Mouse (Mus musculus): ENCODE measurements around the gene Ccnd3. TPM values are rescaled to one million over a fixed set of nuclear protein-coding genes. Genes with fewer than 3 reads are reported as not detected.
A peak's percentile ranks its signal among the peaks of the same experiment; 100 is the strongest.

Ccnd3 gene
- polyA plus RNA-seq, 1 experiment from 2014 or later = 412 TPM

GRCm38 (mm10) chr17:47600601-47601388 is 95.9 kb downstream of the Ccnd3 start:
- Histone ChIP-seq H3K4me1 (ENCODE audit: control insufficient read depth, insufficient read depth, low read length) (peaks cover 32% of the 10 kb centered on the region), H3K36me3 (ENCODE audit: control insufficient read depth, insufficient read depth) (peaks cover 50% of the 10 kb centered on the region), H3K4me3 (ENCODE audit: low read length) (no peak overlapping the region), H3K27me3 (ENCODE audit: control insufficient read depth, insufficient read depth, low read length) (no peaks in the 10 kb centered on the region), H3K27ac (ENCODE audit: low read length) (peak overlapping the region; percentile 76), H3K4me2 (ENCODE audit: low read depth, low read length) (no peak overlapping the region), H3K9me3 (replicated peaks; ENCODE audit: control insufficient read depth, low read length) (no peaks in the 10 kb centered on the region), H3K9ac (ENCODE audit: low read length) (no peak overlapping the region)
- no peak for ATAC-seq (replicated peaks; ENCODE audit: extremely low read depth, insufficient read depth, low FRiP score)
- 76% methylated on average over 13 of the region's 13 CpGs for WGBS

- Histone ChIP-seq H3K9ac (ENCODE audit: low read length) (no peak overlapping the region), H3K4me3 (ENCODE audit: low read length) (no peak overlapping the region), H3K4me2 (ENCODE audit: low read depth, low read length) (no peak overlapping the region), H3K27ac (ENCODE audit: low read length) (peak overlapping the region; percentile 2; the same call in 1 of the 2 replicates), H3K4me1 (ENCODE audit: control insufficient read depth, insufficient read depth, low read length) (peaks cover 26% of the 10 kb centered on the region), H3K9me3 (replicated peaks; ENCODE audit: control insufficient read depth, low read length) (no peaks in the 10 kb centered on the region), H3K36me3 (ENCODE audit: control insufficient read depth, insufficient read depth) (peaks cover 54% of the 10 kb centered on the region), H3K27me3 (ENCODE audit: control insufficient read depth, insufficient read depth, low read length) (no peaks in the 10 kb centered on the region)
- 83% methylated on average over 10 of the region's 10 CpGs for WGBS
- no peak for ATAC-seq (replicated peaks; ENCODE audit: extremely low read depth, insufficient read depth, low FRiP score)
Observed at GRCm38 (mm10) chr17:47601389-47601755, 96.5 kb downstream of the Ccnd3 start.

- no peaks in the 10 kb centered on the region for H3K27me3 ChIP-seq (ENCODE audit: control insufficient read depth, insufficient read depth, low read length)
- H3K9me3 ChIP-seq (replicated peaks; ENCODE audit: control insufficient read depth, low read length) = no peaks in the 10 kb centered on the region
- peaks cover 50% of the 10 kb centered on the region for H3K36me3 ChIP-seq (ENCODE audit: control insufficient read depth, insufficient read depth)
- 91% methylated on average over 11 of the region's 11 CpGs for WGBS
- no peak overlapping the region for H3K4me3 ChIP-seq (ENCODE audit: low read length)
- no peak overlapping the region for H3K27ac ChIP-seq (ENCODE audit: low read length)
- H3K4me1 ChIP-seq (ENCODE audit: control insufficient read depth, insufficient read depth, low read length) = peaks cover 17% of the 10 kb centered on the region
- H3K4me2 ChIP-seq (ENCODE audit: low read depth, low read length) = no peak overlapping the region
- no peak for ATAC-seq (replicated peaks; ENCODE audit: extremely low read depth, insufficient read depth, low FRiP score)
- no peak overlapping the region for H3K9ac ChIP-seq (ENCODE audit: low read length)
Observed at GRCm38 (mm10) chr17:47602289-47602688, 97.4 kb downstream of the Ccnd3 start.

- Histone ChIP-seq H3K27ac (ENCODE audit: low read length) (no peak overlapping the region), H3K9ac (ENCODE audit: low read length) (no peak overlapping the region), H3K4me1 (ENCODE audit: control insufficient read depth, insufficient read depth, low read length) (peaks cover 9% of the 10 kb centered on the region; the same call in 1 of the 2 replicates), H3K9me3 (replicated peaks; ENCODE audit: control insufficient read depth, low read length) (no peaks in the 10 kb centered on the region), H3K4me3 (ENCODE audit: low read length) (no peak overlapping the region), H3K36me3 (ENCODE audit: control insufficient read depth, insufficient read depth) (peaks cover 46% of the 10 kb centered on the region), H3K4me2 (ENCODE audit: low read depth, low read length) (no peak overlapping the region), H3K27me3 (ENCODE audit: control insufficient read depth, insufficient read depth, low read length) (no peaks in the 10 kb centered on the region)
- WGBS = 81% methylated on average over 5 of the region's 5 CpGs
- no peak for ATAC-seq (replicated peaks; ENCODE audit: extremely low read depth, insufficient read depth, low FRiP score)
Observed at GRCm38 (mm10) chr17:47606220-47606619, 101.4 kb downstream of the Ccnd3 start.

- no peaks in the 10 kb centered on the region for H3K9me3 ChIP-seq (replicated peaks; ENCODE audit: control insufficient read depth, low read length)
- WGBS = 90% methylated on average over 4 of the region's 4 CpGs
- no peak overlapping the region for H3K4me3 ChIP-seq (ENCODE audit: low read length)
- no peak overlapping the region for H3K27ac ChIP-seq (ENCODE audit: low read length)
- H3K27me3 ChIP-seq (ENCODE audit: control insufficient read depth, insufficient read depth, low read length) = no peaks in the 10 kb centered on the region
- ATAC-seq (replicated peaks; ENCODE audit: extremely low read depth, insufficient read depth, low FRiP score) = no peak
- H3K4me1 ChIP-seq (ENCODE audit: control insufficient read depth, insufficient read depth, low read length) = peaks cover 20% of the 10 kb centered on the region
- H3K36me3 ChIP-seq (ENCODE audit: control insufficient read depth, insufficient read depth) = peaks cover 32% of the 10 kb centered on the region
- H3K4me2 ChIP-seq (ENCODE audit: low read depth, low read length) = no peak overlapping the region
- no peak overlapping the region for H3K9ac ChIP-seq (ENCODE audit: low read length)
Observed at GRCm38 (mm10) chr17:47609182-47609581, 104.3 kb downstream of the Ccnd3 start.

- no peaks in the 10 kb centered on the region for H3K9me3 ChIP-seq (replicated peaks; ENCODE audit: control insufficient read depth, low read length)
- peak within 1 kb of the TSS; percentile 71 for H3K27ac ChIP-seq (ENCODE audit: low read length)
- WGBS = under 1% methylated on average over 59 of the region's 59 CpGs
- H3K4me3 ChIP-seq (ENCODE audit: low read length) = peak within 1 kb of the TSS; percentile 97
- peak; percentile 95 for ATAC-seq (replicated peaks; ENCODE audit: extremely low read depth, insufficient read depth, low FRiP score)
- no peaks in the 10 kb centered on the region for H3K27me3 ChIP-seq (ENCODE audit: control insufficient read depth, insufficient read depth, low read length)
- H3K4me1 ChIP-seq (ENCODE audit: control insufficient read depth, insufficient read depth, low read length) = peaks cover 20% of the 10 kb centered on the region
- peaks cover 21% of the 10 kb centered on the region for H3K36me3 ChIP-seq (ENCODE audit: control insufficient read depth, insufficient read depth)
- peak within 1 kb of the TSS; percentile 92 for H3K9ac ChIP-seq (ENCODE audit: low read length)
- peak within 1 kb of the TSS; percentile 92 for H3K4me2 ChIP-seq (ENCODE audit: low read depth, low read length)
Observed at GRCm38 (mm10) chr17:47610849-47611660, 106.2 kb downstream of the Ccnd3 start, which contains the start of the genes Bysl, Med20 and Gm20517. Gene Bysl (minus strand): TSS chr17:47611492. Gene Med20 (plus strand): TSS chr17:47611582. Gene Gm20517 (plus strand): TSS chr17:47611589.

GRCm38 (mm10) chr17:47611661-47611982 is 106.8 kb downstream of the Ccnd3 start:
- H3K9me3 ChIP-seq (replicated peaks; ENCODE audit: control insufficient read depth, low read length) = no peaks in the 10 kb centered on the region
- peak overlapping the region; percentile 92 for H3K9ac ChIP-seq (ENCODE audit: low read length)
- H3K27ac ChIP-seq (ENCODE audit: low read length) = peak overlapping the region; percentile 71
- H3K4me2 ChIP-seq (ENCODE audit: low read depth, low read length) = peak overlapping the region; percentile 92
- H3K27me3 ChIP-seq (ENCODE audit: control insufficient read depth, insufficient read depth, low read length) = no peaks in the 10 kb centered on the region
- ATAC-seq (replicated peaks; ENCODE audit: extremely low read depth, insufficient read depth, low FRiP score) = no peak
- peaks cover 20% of the 10 kb centered on the region for H3K4me1 ChIP-seq (ENCODE audit: control insufficient read depth, insufficient read depth, low read length)
- H3K36me3 ChIP-seq (ENCODE audit: control insufficient read depth, insufficient read depth) = peaks cover 21% of the 10 kb centered on the region
- under 1% methylated on average over 13 of the region's 13 CpGs for WGBS
- peak overlapping the region; percentile 97 for H3K4me3 ChIP-seq (ENCODE audit: low read length)

- WGBS = 87% methylated on average over 1 of the region's 1 CpGs
- Histone ChIP-seq H3K27ac (ENCODE audit: low read length) (no peak overlapping the region), H3K27me3 (ENCODE audit: control insufficient read depth, insufficient read depth, low read length) (no peaks in the 10 kb centered on the region), H3K4me2 (ENCODE audit: low read depth, low read length) (no peak overlapping the region), H3K4me1 (ENCODE audit: control insufficient read depth, insufficient read depth, low read length) (peaks cover 20% of the 10 kb centered on the region), H3K4me3 (ENCODE audit: low read length) (no peak overlapping the region), H3K9ac (ENCODE audit: low read length) (no peak overlapping the region), H3K9me3 (replicated peaks; ENCODE audit: control insufficient read depth, low read length) (no peaks in the 10 kb centered on the region), H3K36me3 (ENCODE audit: control insufficient read depth, insufficient read depth) (peaks cover 26% of the 10 kb centered on the region)
- no peak for ATAC-seq (replicated peaks; ENCODE audit: extremely low read depth, insufficient read depth, low FRiP score)
Observed at GRCm38 (mm10) chr17:47614018-47614417, 109.2 kb downstream of the Ccnd3 start.

- no peak overlapping the region for H3K4me2 ChIP-seq (ENCODE audit: low read depth, low read length)
- no peaks in the 10 kb centered on the region for H3K27me3 ChIP-seq (ENCODE audit: control insufficient read depth, insufficient read depth, low read length)
- H3K4me1 ChIP-seq (ENCODE audit: control insufficient read depth, insufficient read depth, low read length) = peaks cover 11% of the 10 kb centered on the region
- H3K9ac ChIP-seq (ENCODE audit: low read length) = no peak overlapping the region
- no peak overlapping the region for H3K4me3 ChIP-seq (ENCODE audit: low read length)
- no peak for ATAC-seq (replicated peaks; ENCODE audit: extremely low read depth, insufficient read depth, low FRiP score)
- WGBS = 95% methylated on average over 8 of the region's 8 CpGs
- H3K27ac ChIP-seq (ENCODE audit: low read length) = no peak overlapping the region
- H3K9me3 ChIP-seq (replicated peaks; ENCODE audit: control insufficient read depth, low read length) = no peaks in the 10 kb centered on the region
- H3K36me3 ChIP-seq (ENCODE audit: control insufficient read depth, insufficient read depth) = peaks cover 26% of the 10 kb centered on the region; the same call in 1 of the 2 replicates
Observed at GRCm38 (mm10) chr17:47616119-47616518, 111.3 kb downstream of the Ccnd3 start.

Data from heart, embryonic 16.5 days (tissue).